Mouse (Mus musculus): ENCODE results near the gene Gtdc1.

DNA sequence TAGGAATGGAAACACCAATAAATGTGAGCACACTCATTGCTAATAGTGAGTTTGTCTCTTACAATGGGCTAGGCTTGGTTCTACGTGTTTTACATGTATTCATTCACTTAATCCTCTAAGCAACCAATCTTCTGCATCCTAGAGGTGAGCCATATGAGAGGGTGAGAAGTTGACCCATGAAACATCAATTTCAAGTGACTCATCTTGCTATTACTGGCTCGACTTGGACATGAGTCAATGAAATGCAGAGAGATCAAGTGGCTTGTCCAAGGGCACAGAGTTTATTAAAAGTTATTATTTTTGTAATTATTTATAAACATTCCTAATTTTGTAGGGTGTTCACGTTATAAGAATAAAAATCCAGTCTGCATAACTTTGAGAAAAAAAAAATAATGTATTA, 408.2 kb downstream of the Gtdc1 start:
- TF ChIP-seq POLR2A (IDR thresholded peaks at IDR 0.05; ENCODE audit: borderline replicate concordance, control insufficient read depth, low read depth, low read length) (no peak), CTCF (IDR thresholded peaks at IDR 0.05; ENCODE audit: control insufficient read depth, insufficient read depth, low read length) (no peak)
